Mouse (Mus musculus) testis, adult 2 months (tissue): ENCODE data around the gene Asap3.

Source experiments
- CTCF ChIP-seq: fragments of 200-500 bp; IDR thresholded peaks from 2 replicates; pipeline ENCODE4 v1.5.1; 2012; ENCODE audit warnings: low read depth, mild to moderate bottlenecking, inconsistent platforms, low read length, moderate library complexity; ENCODE audit not compliant: control insufficient read depth, insufficient read depth, insufficient replicate concordance
- POLR2A ChIP-seq: fragments of 200-500 bp; IDR thresholded peaks from 2 replicates; pipeline ENCODE4 v1.6.1; 2012; ENCODE audit warnings: low read depth, mild to moderate bottlenecking, inconsistent platforms, low read length, moderate library complexity; ENCODE audit not compliant: control insufficient read depth

- TF ChIP-seq CTCF (no peak), POLR2A (no peak)
These were observed 78.3 kb downstream of the Asap3 start, which contains the start of gene Zfp46 for GRCm38 (mm10) chr4:136284455-136284854.
